Mouse (Mus musculus) embryonic facial prominence, embryonic 11.5 days (tissue): ENCODE measurements at regions not wholly inside any gene's neighbourhood (a gene's known extent, or its start where the extent isn't known, plus 50 kb on each side); places are given as distances from the start of the nearest gene placed in this dataset.

Experiments used
- ATAC-seq: fragments of 200-750 bp; cut with Nextera tagmentation; replicated peaks from 2 replicates; pipeline ENCODE4 v1.8.0; 2017; ENCODE audit warnings: low read depth; ENCODE audit not compliant: insufficient number of reproducible peaks, low FRiP score, low TSS enrichment
- DNase-seq: peaks from one replicate; pipeline ENCODE4 v3.0.0-alpha.2; 2015; ENCODE audit warnings: low spot score
- H3K27ac ChIP-seq: fragments of 300-500 bp; sonication (generic); replicated peaks from 2 replicates; pipeline ENCODE4 v1.5.1; 2014; ENCODE audit warnings: mild to moderate bottlenecking, low read depth, low read length, control low read depth
- H3K27me3 ChIP-seq: fragments of 300-500 bp; sonication (generic); 2 replicates; pipeline ENCODE4 v1.6.1; 2014; ENCODE audit warnings: mild to moderate bottlenecking, low read length, moderate library complexity, mixed read lengths; ENCODE audit not compliant: control insufficient read depth, insufficient read depth
- H3K36me3 ChIP-seq: fragments of 300-500 bp; sonication (generic); replicated peaks from 2 replicates; pipeline ENCODE4 v1.6.1; 2014; ENCODE audit warnings: low read depth, mild to moderate bottlenecking, low read length, moderate library complexity, mixed read lengths; ENCODE audit not compliant: control insufficient read depth, insufficient read depth
- H3K4me1 ChIP-seq: fragments of 300-500 bp; sonication (generic); 2 replicates; pipeline ENCODE4 v1.6.1; 2014; ENCODE audit warnings: low read length, mixed read lengths; ENCODE audit not compliant: control insufficient read depth, insufficient read depth
- H3K4me2 ChIP-seq: fragments of 300-500 bp; sonication (generic); 2 replicates; pipeline ENCODE4 v1.6.1; 2014; ENCODE audit warnings: low read depth, mild to moderate bottlenecking, control low read depth, low read length, moderate library complexity
- H3K4me3 ChIP-seq: fragments of 300-500 bp; sonication (generic); 2 replicates; pipeline ENCODE4 v1.5.1; 2014; ENCODE audit warnings: low read depth, low read length, control low read depth
- H3K9ac ChIP-seq: fragments of 300-500 bp; sonication (generic); replicated peaks from 2 replicates; pipeline ENCODE4 v1.6.1; 2014; ENCODE audit warnings: mild to moderate bottlenecking, control low read depth, low read length
- H3K9me3 ChIP-seq: fragments of 300-500 bp; sonication (generic); replicated peaks from 2 replicates; pipeline ENCODE4 v1.6.1; 2016; ENCODE audit warnings: mild to moderate bottlenecking, low read length, inconsistent platforms, mixed read lengths; ENCODE audit not compliant: control insufficient read depth
- WGBS: fragments of 180-500 bp; shearing (Covaris S2); extraction: QIAGEN DNeasy Blood & Tissue Kit; methylation state at CpG from one replicate; pipeline ENCODE4 v1.1.7; 2014; 5-methylcytosine and 5-hydroxymethylcytosine counted together

DNA sequence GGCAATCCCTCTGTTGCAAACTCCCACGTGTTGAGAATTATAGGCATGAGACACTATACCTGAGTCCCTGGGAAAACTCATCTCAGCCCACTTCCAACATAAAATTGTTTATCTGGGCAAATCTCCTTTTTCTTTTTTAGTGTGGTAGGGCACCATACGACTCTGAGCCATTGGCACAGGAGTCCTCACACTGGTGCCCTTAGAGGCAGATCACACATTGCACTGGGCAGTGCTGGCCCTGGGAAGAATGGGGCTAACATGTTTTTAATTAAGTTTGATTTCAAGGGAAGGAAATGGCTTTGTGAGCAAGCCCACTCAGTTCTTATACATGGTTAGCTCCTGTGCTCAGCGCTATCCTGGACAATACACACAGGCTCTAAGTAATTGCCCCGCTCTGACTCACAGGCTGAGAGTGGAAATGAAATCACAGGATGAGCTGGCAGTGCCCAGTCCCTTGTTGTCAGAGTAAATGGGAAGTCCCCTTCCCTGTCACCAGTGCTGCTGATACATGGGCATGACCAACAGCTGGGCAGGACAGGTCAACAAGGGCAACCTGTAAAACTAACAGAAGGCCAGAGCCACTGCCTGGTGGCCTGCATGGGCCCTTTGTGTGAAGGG is 463.6 kb upstream of the Kif2a start:
- Histone ChIP-seq H3K36me3 (no peaks in the 10 kb centered on the region), H3K27ac (no peak overlapping the region), H3K9ac (no peak overlapping the region), H3K4me1 (peaks cover 3% of the 10 kb centered on the region), H3K27me3 (no peaks in the 10 kb centered on the region), H3K4me2 (no peak overlapping the region), H3K4me3 (no peak overlapping the region), H3K9me3 (no peaks in the 10 kb centered on the region)
- ATAC-seq (no peak; the same call in 1 of the 2 replicates), DNase-seq (peak; percentile 46)
- WGBS = 57% methylated on average over 4 of the region's 4 CpGs

DNA sequence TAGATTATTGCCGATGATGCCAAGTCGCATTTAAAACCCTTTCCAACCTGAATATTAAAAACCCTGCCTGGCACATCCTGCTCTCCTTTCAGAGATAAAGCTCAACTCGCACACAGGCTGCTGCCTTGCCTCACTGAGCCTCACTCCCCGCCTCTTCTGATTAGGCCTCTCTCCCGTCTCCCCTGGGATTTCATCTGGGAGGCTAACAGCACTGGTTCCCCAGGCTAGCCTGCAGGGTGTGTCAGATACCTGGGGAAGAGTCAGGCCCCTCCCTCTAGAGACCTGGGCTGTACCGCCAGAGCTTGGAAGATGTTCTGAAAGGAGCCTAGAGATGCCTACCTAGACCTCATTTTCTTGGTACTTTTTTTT is 462.7 kb upstream of the Kif2a start:
- no peak for ATAC-seq
- Histone ChIP-seq H3K4me2 (no peak overlapping the region), H3K27ac (no peak overlapping the region), H3K4me3 (no peak overlapping the region), H3K9ac (no peak overlapping the region), H3K4me1 (peaks cover 3% of the 10 kb centered on the region), H3K36me3 (no peaks in the 10 kb centered on the region), H3K27me3 (no peaks in the 10 kb centered on the region), H3K9me3 (no peaks in the 10 kb centered on the region)
- 41% methylated on average over 6 of the region's 6 CpGs for WGBS
- DNase-seq = no peak

DNA sequence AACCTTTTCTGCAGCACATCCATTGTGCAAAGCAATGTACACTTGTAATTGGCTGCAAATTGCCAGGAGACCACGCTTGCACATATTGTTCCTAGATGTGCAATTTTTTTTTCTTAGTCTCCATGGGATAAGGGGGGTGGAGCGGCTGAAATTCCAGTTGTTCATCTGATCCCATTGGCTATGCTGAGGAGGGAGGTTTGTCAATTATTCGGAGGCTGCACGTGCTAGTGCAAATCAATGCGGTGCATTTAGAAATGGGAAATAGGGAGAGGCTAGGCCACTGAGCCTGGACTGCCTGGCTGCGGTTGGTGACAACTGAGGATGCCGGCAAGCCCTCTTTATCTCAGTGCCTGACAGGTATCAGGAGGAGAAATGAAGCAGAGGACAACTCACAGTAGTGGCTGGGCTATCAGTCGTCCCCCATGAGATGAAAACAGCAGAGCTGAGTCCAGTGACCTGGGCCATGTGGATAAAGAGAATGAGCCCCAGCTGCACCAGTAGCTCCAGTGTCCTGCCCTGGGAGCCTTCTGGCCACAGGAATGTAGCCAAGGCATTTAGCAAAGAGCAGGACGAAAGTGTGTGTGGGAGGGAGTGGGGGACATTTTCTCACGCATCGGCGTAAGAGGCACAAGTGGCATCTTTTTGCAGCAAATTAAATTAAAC is 462.2 kb upstream of the Kif2a start:
- ATAC-seq (peak; percentile 59; the same call in 1 of the 2 replicates), DNase-seq (no peak)
- Histone ChIP-seq H3K9ac (no peak overlapping the region), H3K9me3 (no peaks in the 10 kb centered on the region), H3K27ac (no peak overlapping the region), H3K4me1 (peaks cover 3% of the 10 kb centered on the region), H3K36me3 (no peaks in the 10 kb centered on the region), H3K4me3 (no peak overlapping the region), H3K4me2 (no peak overlapping the region), H3K27me3 (no peaks in the 10 kb centered on the region)
- WGBS = 53% methylated on average over 12 of the region's 12 CpGs

DNA sequence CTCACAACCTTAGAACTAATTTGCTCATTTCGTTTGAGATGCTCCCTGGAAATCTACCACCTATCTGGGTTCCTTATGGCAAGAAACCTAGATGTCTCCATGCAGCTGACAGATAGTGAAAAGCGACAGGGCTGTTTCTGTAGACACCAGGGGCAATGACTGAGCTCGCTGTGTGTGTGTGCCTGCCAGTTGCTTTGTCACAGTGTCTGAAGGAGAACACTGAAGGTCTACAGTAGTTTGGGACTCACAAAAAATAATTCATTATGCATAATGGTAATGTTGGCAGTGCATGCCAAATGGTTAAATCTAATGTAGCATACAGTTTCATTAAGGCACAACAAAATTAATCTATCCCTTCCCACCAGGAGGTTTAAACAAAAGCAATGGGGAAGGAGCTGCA is 453.2 kb upstream of the Kif2a start:
- H3K4me3 ChIP-seq = no peak overlapping the region
- no peaks in the 10 kb centered on the region for H3K27me3 ChIP-seq
- no peaks in the 10 kb centered on the region for H3K9me3 ChIP-seq
- H3K4me1 ChIP-seq = no peaks in the 10 kb centered on the region
- no peaks in the 10 kb centered on the region for H3K36me3 ChIP-seq
- no peak for ATAC-seq
- no peak overlapping the region for H3K9ac ChIP-seq
- H3K4me2 ChIP-seq = no peak overlapping the region
- WGBS = 86% methylated on average over 3 of the region's 3 CpGs
- H3K27ac ChIP-seq = no peak overlapping the region
- no peak for DNase-seq

DNA sequence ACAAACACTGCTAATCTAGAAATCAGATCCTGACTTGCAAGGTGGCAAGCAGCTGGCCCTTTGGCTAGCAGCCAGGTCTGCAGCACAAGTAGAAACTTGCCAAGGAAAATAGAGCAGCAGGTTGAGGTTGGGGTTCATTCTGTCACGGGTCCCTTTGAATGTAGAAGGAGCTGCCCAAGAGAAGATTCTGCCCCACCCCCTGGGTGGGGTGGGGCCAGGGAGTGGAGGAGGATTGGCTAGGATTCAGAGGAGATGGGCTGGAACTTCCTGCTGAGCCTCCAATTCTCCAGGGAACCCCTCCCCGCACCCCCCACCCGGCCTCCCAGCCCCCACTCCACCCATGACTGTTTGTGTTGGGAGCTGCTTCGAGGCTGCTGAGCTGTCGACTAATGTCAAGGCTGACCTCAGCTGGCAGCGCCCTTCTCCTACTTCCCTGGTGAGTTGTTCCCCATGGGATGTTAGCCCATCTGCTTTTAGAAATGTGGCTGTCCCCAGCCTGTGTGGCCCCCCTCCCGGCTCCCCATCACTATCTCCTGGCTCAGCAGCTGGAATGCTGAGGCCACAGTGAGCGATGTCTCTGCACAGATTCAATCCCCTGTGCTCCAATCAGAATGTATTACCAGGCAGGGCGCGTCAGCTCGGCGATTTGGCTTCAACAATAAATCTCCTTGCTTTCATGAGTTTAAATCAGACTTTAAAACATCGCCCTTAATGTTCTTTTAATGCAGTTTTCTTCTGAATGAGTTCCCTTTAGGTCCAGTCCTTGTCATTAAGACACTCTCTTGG is 447.8 kb upstream of the Kif2a start:
- Histone ChIP-seq H3K9ac (0 out of 2 replicates have a peak overlapping the region, but pooled peaks have one; percentile 13), H3K27me3 (no peaks in the 10 kb centered on the region), H3K9me3 (no peaks in the 10 kb centered on the region), H3K4me3 (peak overlapping the region; percentile 22), H3K4me1 (no peaks in the 10 kb centered on the region), H3K36me3 (no peaks in the 10 kb centered on the region), H3K4me2 (peak overlapping the region; percentile 45), H3K27ac (no peak overlapping the region)
- 2% methylated on average over 13 of the region's 13 CpGs for WGBS
- DNase-seq (peak; percentile 54), ATAC-seq (peak; percentile 80)

DNA sequence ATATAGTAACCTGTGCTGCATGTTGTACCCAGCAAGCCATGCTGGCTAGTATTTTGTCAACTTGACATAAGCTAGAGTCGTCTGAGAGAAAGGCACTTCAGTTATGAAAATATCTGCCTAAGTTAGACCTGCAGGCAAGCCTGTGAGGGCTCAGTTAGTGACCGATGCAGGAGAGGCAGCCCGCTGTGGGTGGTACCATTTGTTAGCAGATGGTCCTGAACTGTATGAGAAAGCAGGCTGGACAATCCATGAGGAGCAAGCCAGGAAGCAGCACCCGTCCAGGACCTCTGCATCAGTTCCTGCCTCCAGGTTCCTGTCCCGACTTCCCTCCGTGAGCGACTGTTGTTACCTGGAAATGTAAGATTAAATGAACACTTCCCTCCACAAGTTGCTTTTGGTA is 440.9 kb upstream of the Kif2a start:
- DNase-seq = no peak
- 94% methylated on average over 7 of the region's 7 CpGs for WGBS
- no peak for ATAC-seq
- no peaks in the 10 kb centered on the region for H3K27me3 ChIP-seq
- H3K9me3 ChIP-seq = no peaks in the 10 kb centered on the region
- no peak overlapping the region for H3K27ac ChIP-seq
- H3K36me3 ChIP-seq = no peaks in the 10 kb centered on the region
- H3K9ac ChIP-seq = no peak overlapping the region
- H3K4me3 ChIP-seq = no peak overlapping the region
- no peaks in the 10 kb centered on the region for H3K4me1 ChIP-seq
- no peak overlapping the region for H3K4me2 ChIP-seq

DNA sequence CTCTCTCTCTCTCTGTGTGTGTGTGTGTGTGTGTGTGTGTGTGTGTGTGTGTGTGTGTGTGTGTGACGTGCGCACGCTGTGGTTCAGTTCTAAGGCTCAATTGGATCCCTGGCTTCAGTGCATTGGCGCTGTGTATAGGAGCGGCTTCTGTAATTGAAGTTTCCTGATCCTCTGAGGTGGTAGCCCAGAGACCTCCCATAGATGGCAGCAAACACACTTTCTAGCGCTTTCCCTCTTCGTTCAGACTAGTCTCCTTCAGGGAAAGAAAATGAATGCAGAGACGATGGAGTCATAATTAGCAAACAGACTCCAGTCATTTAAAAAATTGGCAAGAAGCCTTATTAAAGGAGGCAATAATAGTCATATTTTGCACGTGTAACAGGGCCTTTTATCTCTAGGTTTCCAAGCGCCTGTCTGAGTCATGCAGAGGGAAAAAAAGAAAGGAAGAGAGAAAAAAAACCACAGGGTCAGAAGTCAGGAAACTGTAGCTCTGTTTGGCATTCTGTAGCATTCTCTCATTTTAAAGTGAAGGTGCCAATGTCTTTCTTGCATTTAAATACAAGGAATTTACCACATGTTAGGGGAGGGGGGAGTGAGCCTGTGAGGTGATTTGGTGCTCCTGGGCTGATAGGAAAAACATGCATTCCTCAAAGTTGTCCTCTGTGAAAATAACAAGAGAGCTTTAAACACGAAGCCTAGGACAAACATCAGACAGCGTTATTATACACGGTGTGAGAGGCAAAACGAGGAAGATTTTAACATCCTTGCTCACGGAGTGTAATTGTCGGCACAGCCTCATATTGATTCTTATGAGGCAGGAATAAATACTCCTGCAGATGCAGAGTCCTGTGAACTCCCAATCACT is 439.4 kb upstream of the Kif2a start:
- H3K4me2 ChIP-seq = no peak overlapping the region
- H3K4me3 ChIP-seq = no peak overlapping the region
- no peaks in the 10 kb centered on the region for H3K4me1 ChIP-seq
- no peak overlapping the region for H3K27ac ChIP-seq
- no peaks in the 10 kb centered on the region for H3K27me3 ChIP-seq
- no peaks in the 10 kb centered on the region for H3K9me3 ChIP-seq
- peak; percentile 84 for ATAC-seq
- whole genome bisulfite sequencing = 21% methylated on average over 16 of the region's 16 CpGs
- H3K9ac ChIP-seq = no peak overlapping the region
- DNase-seq = peak; percentile 87
- no peaks in the 10 kb centered on the region for H3K36me3 ChIP-seq
